Comparison of ENCODE assay signal across 7 mouse cellular contexts in the genomic region with DNA sequence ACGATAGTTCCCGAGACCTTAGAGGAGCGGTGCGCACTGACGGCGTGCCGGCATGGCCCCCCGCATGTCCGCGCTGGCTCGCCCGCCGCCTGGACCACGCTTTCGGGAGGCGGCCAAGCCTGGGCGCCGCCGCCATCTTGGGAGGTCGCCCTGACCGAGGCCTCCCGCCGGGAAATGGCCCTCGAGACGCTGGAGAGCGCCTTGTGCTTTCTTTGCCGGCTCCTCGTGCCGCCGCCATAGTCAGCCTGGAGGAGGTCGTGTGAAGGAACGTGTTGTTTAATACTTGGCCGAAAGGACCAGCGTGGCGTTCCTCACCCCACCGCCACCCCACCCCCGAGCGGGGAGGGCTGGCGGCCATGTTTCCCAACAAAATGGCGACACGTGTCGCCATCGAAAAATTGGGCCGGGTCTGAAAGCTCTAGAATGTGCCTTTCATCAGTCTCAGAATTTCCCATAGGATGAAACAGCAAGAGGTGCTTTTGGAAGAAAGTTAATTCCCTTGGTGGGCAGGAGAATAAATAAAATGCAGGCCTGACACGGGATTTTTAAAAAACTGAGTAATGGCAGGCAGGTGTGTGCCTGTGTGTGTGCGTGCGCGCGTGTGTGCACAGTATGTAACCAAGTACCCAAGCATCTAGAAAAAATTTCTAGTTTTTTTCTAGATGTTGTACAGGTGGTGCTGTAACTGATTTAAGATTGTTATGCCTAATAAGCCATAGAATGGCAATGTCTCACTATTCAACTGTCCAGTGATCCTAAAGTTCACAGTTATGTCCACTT. TPM values are rescaled to one million over a fixed set of nuclear protein-coding genes. Genes with fewer than 3 reads are reported as not detected.
DNase-seq lines count a peak whose midpoint lies in the region; ATAC-seq and TF ChIP-seq lines count a peak whose summit lies in the region.

No protein-coding gene starts in this region.

- peak overlapping the region; percentile 97 for H3K4me3 ChIP-seq in E14TG2a.4 (replicated peaks; ENCODE audit: low read length)
- H3K4me3 ChIP-seq in embryonic facial prominence, embryonic 15.5 days (replicated peaks): peak overlapping the region; percentile 86
- H3K4me3 ChIP-seq in limb, embryonic 10.5 days: peak overlapping the region; percentile 75
- peak overlapping the region; percentile 98 for H3K4me3 ChIP-seq in midbrain, embryonic 10.5 days
- H3K4me3 ChIP-seq in spleen, adult 2 months (ENCODE audit: extremely low read depth, insufficient read depth, insufficient read length): peak overlapping the region; percentile 98

- no peaks in the 10 kb centered on the region for H3K27me3 ChIP-seq in E14TG2a.4 (ENCODE audit: insufficient read depth, low read length)
- H3K27me3 ChIP-seq in embryonic facial prominence, embryonic 15.5 days: no peaks in the 10 kb centered on the region
- H3K27me3 ChIP-seq in limb, embryonic 10.5 days (ENCODE audit: low read depth, poor library complexity, severe bottlenecking): no peaks in the 10 kb centered on the region
- H3K27me3 ChIP-seq in midbrain, embryonic 10.5 days (ENCODE audit: low read depth, poor library complexity, severe bottlenecking): no peaks in the 10 kb centered on the region
- no peaks in the 10 kb centered on the region for H3K27me3 ChIP-seq in spleen, adult 2 months (ENCODE audit: control insufficient read depth, insufficient read depth, low read length)

- peaks cover 32% of the 10 kb centered on the region for H3K4me1 ChIP-seq in E14TG2a.4 (replicated peaks; ENCODE audit: low read depth, low read length)
- H3K4me1 ChIP-seq in embryonic facial prominence, embryonic 15.5 days: peaks cover 19% of the 10 kb centered on the region
- peaks cover 18% of the 10 kb centered on the region for H3K4me1 ChIP-seq in limb, embryonic 10.5 days
- H3K4me1 ChIP-seq in midbrain, embryonic 10.5 days: peaks cover 32% of the 10 kb centered on the region
- H3K4me1 ChIP-seq in spleen, adult 2 months (ENCODE audit: control insufficient read depth, insufficient read depth, insufficient read length): peaks cover 11% of the 10 kb centered on the region; the same call in 1 of the 2 replicates

- intact Hi-C loops in heart, postnatal 14 days (cut with DNase I): no loop called here

- H3K9me3 ChIP-seq in E14TG2a.4 (ENCODE audit: low read length): no peaks in the 10 kb centered on the region
- H3K9me3 ChIP-seq in embryonic facial prominence, embryonic 15.5 days (replicated peaks): no peaks in the 10 kb centered on the region
- H3K9me3 ChIP-seq in limb, embryonic 10.5 days (replicated peaks): no peaks in the 10 kb centered on the region
- H3K9me3 ChIP-seq in midbrain, embryonic 10.5 days (replicated peaks): no peaks in the 10 kb centered on the region

- H3K36me3 ChIP-seq in E14TG2a.4 (ENCODE audit: insufficient read depth, low read length): peaks cover 54% of the 10 kb centered on the region
- H3K36me3 ChIP-seq in embryonic facial prominence, embryonic 15.5 days: peaks cover 9% of the 10 kb centered on the region; the same call in 1 of the 2 replicates
- H3K36me3 ChIP-seq in limb, embryonic 10.5 days: peaks cover 53% of the 10 kb centered on the region
- peaks cover 53% of the 10 kb centered on the region for H3K36me3 ChIP-seq in midbrain, embryonic 10.5 days
- peaks cover 15% of the 10 kb centered on the region for H3K36me3 ChIP-seq in spleen, adult 2 months (ENCODE audit: control insufficient read depth, insufficient read depth, low read length)

- TF ChIP-seq POLR2A in spleen, adult 2 months (IDR thresholded peaks at IDR 0.05; ENCODE audit: low read depth, low read length): peak; percentile 74

- DNase-seq in ZHBTc4 (ENCODE audit: low read depth, low spot score): peak; percentile 84
- peak; percentile 85 for DNase-seq in heart, postnatal 14 days
- peak; percentile 88 for DNase-seq in limb, embryonic 10.5 days (ENCODE audit: low spot score)
- peak; percentile 88 for DNase-seq in midbrain, embryonic 10.5 days (ENCODE audit: low spot score)
- peak; percentile 60 to 72 for DNase-seq in spleen, adult 2 months (ENCODE audit: low read depth in 1 of 2, low spot score in 2 of 2)

- no peak for TF ChIP-seq CTCF in E14TG2a.4 (conservative IDR thresholded peaks at IDR 0.05; ENCODE audit: low read length)
- no peak for TF ChIP-seq CTCF in spleen, adult 2 months (IDR thresholded peaks at IDR 0.05; ENCODE audit: extremely low read depth, insufficient read depth, insufficient read length, insufficient replicate concordance)

- peak overlapping the region; percentile 64 for H3K4me2 ChIP-seq in embryonic facial prominence, embryonic 15.5 days (replicated peaks)

- peak overlapping the region; percentile 90 for H3K9ac ChIP-seq in embryonic facial prominence, embryonic 15.5 days

- 4% methylated on average over 49 of the region's 49 CpGs for WGBS in embryonic facial prominence, embryonic 15.5 days
- 7% methylated on average over 49 of the region's 49 CpGs for WGBS in limb, embryonic 10.5 days
- 6% methylated on average over 49 of the region's 49 CpGs for WGBS in midbrain, embryonic 10.5 days
- 4% methylated on average over 49 of the region's 49 CpGs for WGBS in spleen, adult 2 months

- H3K27ac ChIP-seq in embryonic facial prominence, embryonic 15.5 days (replicated peaks): peak overlapping the region; percentile 100
- peak overlapping the region; percentile 100 for H3K27ac ChIP-seq in limb, embryonic 10.5 days
- peak overlapping the region; percentile 100 for H3K27ac ChIP-seq in midbrain, embryonic 10.5 days (replicated peaks)
- H3K27ac ChIP-seq in spleen, adult 2 months (ENCODE audit: insufficient read depth, low read length): peak overlapping the region; percentile 100

- peak; percentile 47 for ATAC-seq in embryonic facial prominence, embryonic 15.5 days (ENCODE audit: insufficient number of reproducible peaks, low FRiP score, low TSS enrichment, low read depth)

RNA-seq across cellular contexts. Expression of a gene that starts 1.0 kb away (rescaled TPM):
- polyA plus RNA-seq in embryonic facial prominence, embryonic 15.5 days (2015; fragmentation: Nextera tagmentation; extraction: Ambion mirVana): 497 and 506 TPM in 2 replicates
- 100 to 1,000 TPM; 168 to 179 TPM for total RNA-seq in heart, postnatal 14 days (2021)
- 562 and 618 TPM in 2 replicates for polyA plus RNA-seq in limb, embryonic 10.5 days (2016; fragmentation: Nextera tagmentation; extraction: Ambion mirVana)
- polyA plus RNA-seq in midbrain, embryonic 10.5 days (2016; fragmentation: Nextera tagmentation; extraction: Ambion mirVana): 321 and 408 TPM in 2 replicates
- polyA plus RNA-seq in spleen, adult 2 months (2012; rRNA removed): 166 and 200 TPM in 2 replicates

Comparison
In these comparisons a context has a peak if more than half of its experiments do, and no peak if none do; other contexts are left out.
1. Peak in every context shown above with its lines: DNase-seq, ATAC-seq, H3K4me3 ChIP-seq and H3K27ac ChIP-seq.